Mouse (Mus musculus) B cell, adult 62 days (primary cell): ENCODE results near the gene Eif3a. TPM values are rescaled to one million over a fixed set of nuclear protein-coding genes. Genes with fewer than 3 reads are reported as not detected.

Experiments
- total RNA-seq: library from RNA; stranded (reverse); gene quantifications from 4 replicates; pipeline ENCODE4 v1.2.4, GENCODE M21; 2023

Gene Eif3a
- 244 to 256 TPM (median 251 TPM) in 4 replicates for total RNA-seq

DNA sequence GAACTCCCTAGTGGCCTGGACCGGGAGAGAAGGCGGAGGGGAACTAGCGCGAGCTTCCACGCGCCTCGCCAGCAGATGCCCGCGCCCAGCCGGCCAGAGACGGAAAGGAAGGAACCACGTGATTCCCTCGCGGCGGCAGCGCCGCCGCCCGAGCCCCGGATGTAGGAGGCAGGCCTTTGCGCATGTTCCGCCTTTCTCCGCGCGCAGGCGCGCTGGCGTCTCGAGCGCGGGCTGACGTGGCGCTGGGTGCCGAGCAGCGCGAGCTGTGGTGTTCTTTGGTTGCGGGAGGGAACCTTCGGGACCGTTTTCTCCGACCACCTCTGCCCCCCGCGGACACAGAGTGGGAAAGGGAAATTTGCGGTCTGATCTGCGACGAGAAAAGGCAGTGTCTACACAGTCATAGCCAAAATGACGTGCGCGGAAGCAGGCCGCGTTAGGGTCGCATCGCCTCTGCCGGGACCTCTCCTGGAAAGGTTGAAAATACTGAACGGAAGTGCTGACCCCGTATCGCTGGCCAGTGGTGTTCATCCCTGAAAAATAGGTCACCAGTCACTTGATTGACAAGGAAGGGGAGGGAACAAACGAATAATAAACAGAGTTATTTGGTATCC is at the start of gene Eif3a:
TSS of gene Eif3a (minus strand) at position 108 of the 611 bp plus-strand sequence.

DNA sequence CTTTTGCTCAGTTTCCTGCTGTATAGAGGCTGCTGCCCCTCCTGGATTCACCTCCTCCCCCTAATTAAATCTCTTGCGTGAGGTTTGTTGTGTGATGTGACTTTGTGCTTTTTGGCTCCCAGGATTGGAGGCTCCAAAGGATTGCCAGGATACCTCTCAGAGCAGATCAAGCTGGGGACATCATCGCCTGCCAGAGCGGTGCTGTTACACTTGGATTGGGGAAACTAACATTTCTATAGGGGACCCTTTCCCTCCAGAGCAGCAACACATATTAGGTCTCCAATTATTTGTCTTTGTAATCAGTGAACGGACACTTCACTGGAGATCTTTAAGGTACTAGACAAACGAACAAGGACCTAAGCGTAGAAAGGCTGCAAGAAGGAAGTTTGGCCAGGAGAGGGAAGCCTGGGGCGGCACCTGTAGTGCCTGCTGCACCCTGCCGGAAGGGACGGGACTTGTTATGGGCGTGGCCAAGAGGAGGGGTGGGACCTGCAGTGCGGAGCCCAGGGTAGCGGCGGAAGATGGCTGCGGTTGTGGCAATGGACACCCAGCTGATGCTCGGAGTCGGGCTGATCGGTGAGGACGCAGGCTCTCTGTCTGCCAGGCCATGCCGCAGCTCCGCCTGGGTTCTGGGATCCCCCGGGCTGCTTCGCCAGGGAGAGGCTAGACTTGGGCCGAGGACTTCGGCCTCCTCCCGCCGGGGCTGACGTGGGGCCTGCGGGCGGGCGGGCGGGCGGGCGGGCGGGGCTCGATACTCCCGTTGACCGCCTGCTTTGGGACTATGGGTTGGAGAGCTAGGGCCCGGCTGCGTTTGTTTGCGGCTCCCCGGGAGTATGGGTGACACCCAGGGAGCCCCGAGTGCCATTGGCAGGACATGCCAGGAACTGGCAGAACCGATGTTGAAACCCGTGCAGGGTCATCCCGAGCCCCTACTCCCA is 20.9 kb upstream of the Eif3a start, which contains the start of gene Fam45a:
TSS of gene Fam45a (plus strand) at position 488 of the 938 bp plus-strand sequence.

DNA sequence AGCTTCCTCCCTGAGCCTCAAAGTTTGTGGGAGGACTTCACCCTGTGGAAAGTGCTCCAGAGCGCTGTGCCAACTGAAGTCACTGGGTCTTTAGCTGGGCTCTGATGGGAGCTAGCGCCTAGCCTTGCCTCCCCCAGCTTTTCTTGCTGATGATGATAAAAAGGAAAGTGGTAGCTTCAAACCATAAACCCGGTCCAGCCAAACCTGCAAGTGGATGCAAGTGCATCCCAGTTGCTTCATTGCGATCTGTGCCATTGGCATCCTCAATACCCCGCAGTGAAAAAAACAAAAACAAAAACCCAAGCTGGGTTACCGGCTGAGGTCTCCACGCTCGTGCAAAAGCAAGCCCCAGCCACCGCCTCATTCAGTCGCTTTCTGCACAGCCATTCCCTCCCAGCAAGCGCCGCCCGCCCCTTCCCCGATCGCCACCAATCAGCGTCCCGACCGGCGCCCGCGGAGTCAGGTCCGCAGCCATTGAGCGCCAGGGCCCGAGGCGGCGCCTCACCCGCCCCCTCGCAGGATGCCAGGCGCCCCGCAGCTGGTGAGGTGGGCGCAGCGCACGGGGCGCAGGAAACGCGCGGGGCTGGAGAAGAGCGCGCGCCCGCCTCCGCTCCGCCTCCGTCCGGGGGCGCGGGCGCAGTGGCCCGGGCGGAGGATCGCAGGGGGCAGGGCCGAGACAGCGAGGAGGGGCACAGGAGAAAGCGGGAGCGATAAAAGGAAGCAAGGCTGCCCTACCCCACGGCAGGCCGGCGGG is 34.8 kb downstream of the Eif3a start, which contains the start of gene Nanos1:
TSS of gene Nanos1 (plus strand) at position 550 of the 754 bp plus-strand sequence.

Other genes with a start within 250 kb of the Eif3a start
- gene Cacul1, start 209.6 kb downstream of the Eif3a start, total RNA-seq, result 62.4 to 75.6 TPM (median 71.2 TPM) in 4 replicates
- gene Nanos1, start 34.7 kb downstream of the Eif3a start, total RNA-seq, result 2.3 to 3.5 TPM (median 3.0 TPM) in 4 replicates
- gene Fam45a, start 20.9 kb upstream of the Eif3a start, total RNA-seq, result 20.8 to 27.2 TPM (median 24.8 TPM) in 4 replicates
- gene Sfxn4, start 70.8 kb upstream of the Eif3a start, total RNA-seq, result 4.0 to 5.4 TPM (median 4.7 TPM) in 4 replicates
- 47.7 to 51.3 TPM (median 49.9 TPM) in 4 replicates for gene Prdx3, start 83.9 kb upstream of the Eif3a start, total RNA-seq
- 5.7 to 8.3 TPM (median 7.5 TPM) in 4 replicates for gene Grk5, start 99.1 kb upstream of the Eif3a start, total RNA-seq